Mouse (Mus musculus) thymus, postnatal 25 days (tissue): ENCODE measurements at regions not wholly inside any gene's neighbourhood (a gene's known extent, or its start where the extent isn't known, plus 50 kb on each side); places are given as distances from the start of the nearest gene placed in this dataset.

Experiments
- DNase-seq: peaks from one replicate; pipeline ENCODE4 v3.0.0; 2022

- no peak for DNase-seq
These were observed 97.2 kb upstream of the Ppp2r3a start for GRCm38 (mm10) chr9:101348771-101349170.

- DNase-seq = no peak
These were observed 91.3 kb upstream of the Ppp2r3a start for GRCm38 (mm10) chr9:101342887-101343286.

- no peak for DNase-seq
These were observed 89.3 kb upstream of the Ppp2r3a start for GRCm38 (mm10) chr9:101340796-101341465.

GRCm38 (mm10) chr9:101329032-101329824 is 77.6 kb upstream of the Ppp2r3a start:
- no peak for DNase-seq

- no peak for DNase-seq
These were observed 75.4 kb upstream of the Ppp2r3a start for GRCm38 (mm10) chr9:101326961-101327360.

GRCm38 (mm10) chr9:101314036-101314435 is 62.4 kb upstream of the Ppp2r3a start:
- peak; percentile 8 for DNase-seq

- DNase-seq = no peak
These were observed 54.9 kb upstream of the Ppp2r3a start for GRCm38 (mm10) chr9:101306408-101306935.

- DNase-seq = no peak
These were observed 54.1 kb upstream of the Ppp2r3a start for GRCm38 (mm10) chr9:101305730-101306129.
